Mouse (Mus musculus): Measurements from ENCODE around the gene Wfdc12.

DNA sequence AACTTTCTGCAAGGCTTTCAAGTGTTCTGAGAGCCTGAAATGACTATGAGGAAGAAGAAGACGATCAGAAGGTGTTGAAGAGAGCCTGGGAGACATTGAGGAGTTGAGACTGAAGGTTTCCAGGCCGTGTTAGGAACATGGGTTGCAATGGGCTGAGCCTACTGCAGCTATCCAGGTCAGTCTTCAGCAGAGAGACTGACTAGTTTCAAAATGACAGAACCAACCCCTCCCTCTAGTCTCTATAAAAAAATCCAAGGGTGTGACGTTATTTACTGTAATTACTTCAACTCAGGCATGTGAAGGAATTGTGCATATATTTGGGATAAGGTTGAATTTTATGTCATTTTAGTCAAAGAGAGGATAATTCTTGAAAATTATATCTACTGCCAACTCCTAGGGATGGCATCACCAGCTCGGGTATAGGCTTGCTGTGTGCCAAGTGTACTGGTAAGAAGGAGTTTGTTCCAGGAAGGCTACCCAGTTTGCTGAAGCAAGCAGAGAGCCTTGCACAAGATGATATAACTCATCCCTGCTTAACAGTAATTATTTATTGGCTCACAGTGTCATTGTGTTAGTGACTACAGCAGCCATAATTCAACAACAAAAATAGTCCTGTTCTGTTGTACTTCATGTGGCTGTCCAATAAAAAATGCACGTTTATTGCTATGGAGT lies 4.7 kb upstream of the Wfdc12 start:
- TF ChIP-seq EP300 (IDR thresholded peaks at IDR 0.05) (no peak), CTCF (IDR thresholded peaks at IDR 0.05) (no peak)
